Mouse (Mus musculus): ENCODE data around the gene Creb3. TPM values are rescaled to one million over a fixed set of nuclear protein-coding genes. Genes with fewer than 3 reads are reported as not detected.
"Not testable (repeated sequence)": the region's sequence is repeated elsewhere in the genome, so short reads cannot be mapped to it uniquely, and the experiment has no call there.

The Creb3 gene
- total RNA-seq, 2 experiments from 2014 or later, result 39.6 to 45.0 TPM

DNA sequence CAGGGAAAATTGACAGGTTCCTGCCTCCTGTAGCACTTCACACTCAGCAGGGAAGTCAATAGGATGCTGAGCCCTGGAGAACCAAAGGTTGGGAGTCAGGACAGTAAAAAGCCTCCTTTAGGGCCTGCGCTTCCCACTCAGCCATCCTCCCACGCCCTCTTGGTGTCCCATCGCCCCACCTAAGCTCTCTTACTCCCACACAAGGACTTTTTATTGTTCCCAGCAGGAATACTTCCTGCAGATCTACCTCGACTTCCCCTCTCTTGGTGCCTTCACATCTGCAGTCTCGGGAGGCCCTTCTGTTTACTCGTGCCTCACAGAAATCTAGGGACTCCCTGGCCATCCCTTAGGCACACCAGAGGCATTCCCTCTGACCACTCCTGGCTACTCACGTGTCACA is 21.3 kb downstream of the Creb3 start:
- no peak for DNase-seq

DNA sequence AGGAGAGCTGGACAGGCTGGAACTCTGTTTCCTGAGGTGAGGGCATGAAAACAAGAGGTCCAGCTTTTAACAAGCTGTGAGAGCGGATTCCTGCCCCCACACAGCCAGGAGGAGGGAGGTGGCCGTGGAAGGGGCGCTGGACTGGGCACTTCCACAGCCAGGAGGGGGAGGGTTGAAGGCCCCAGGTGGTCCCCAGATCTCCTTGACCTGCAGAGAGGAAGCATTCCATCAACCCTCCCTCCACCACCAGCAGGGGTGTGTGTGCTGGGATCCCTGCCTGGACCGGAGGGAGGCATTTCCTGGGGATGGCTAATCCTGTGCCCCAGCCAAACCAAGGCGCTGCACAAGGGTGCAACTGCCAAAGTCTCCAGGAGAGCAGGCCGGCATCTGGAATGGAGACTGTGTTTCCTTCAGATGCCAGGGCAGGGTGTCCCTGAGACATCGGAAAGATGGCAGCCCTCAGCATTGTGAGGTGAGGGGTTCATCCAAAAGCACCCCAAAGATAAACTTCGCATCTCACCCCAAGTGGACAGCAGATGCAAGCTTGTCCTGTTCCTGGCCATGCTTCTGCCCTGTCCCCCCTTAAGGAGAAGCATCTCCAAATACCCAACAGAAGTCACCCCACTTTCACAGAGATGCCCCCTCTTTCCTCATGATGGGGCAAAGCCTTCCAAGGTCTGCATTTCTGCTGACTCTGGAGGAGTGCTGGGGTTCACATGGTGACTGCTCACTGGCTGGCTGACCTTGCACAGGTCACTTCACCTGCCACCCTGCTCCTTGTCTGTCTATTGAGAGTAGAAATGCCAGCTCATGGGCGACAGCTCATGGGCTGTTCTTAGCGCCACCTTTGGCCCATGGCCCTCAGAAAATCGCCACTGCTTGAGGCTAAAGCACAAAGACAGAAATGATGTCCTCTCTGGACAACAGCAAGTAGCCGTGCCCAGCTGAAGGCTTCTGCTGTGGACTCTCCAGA is 22.6 kb downstream of the Creb3 start, which contains the start of gene Msmp:
Msmp (minus strand) TSS at position 51 of the 973 bp plus-strand sequence.
- DNase-seq, result no peak

DNA sequence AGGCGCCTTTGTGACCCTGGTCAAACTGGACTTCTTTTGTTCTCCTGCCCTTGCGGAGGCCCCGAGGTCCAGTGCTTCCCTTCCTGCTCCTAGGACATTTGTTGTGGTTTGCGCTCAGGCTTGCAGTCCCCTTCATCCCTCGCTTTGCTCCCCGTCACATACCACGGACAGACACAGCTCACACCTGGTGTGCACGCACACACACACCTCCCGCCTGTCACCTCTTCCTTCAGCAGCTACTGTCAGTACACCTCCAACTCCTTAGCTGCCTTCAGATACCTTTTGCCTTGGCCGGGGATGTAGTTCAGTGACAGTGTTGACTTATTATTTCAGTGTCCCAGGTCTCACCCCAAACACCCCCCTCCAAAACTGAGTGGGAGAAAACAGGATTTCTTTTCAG is 23.6 kb downstream of the Creb3 start:
- no peak for DNase-seq

DNA sequence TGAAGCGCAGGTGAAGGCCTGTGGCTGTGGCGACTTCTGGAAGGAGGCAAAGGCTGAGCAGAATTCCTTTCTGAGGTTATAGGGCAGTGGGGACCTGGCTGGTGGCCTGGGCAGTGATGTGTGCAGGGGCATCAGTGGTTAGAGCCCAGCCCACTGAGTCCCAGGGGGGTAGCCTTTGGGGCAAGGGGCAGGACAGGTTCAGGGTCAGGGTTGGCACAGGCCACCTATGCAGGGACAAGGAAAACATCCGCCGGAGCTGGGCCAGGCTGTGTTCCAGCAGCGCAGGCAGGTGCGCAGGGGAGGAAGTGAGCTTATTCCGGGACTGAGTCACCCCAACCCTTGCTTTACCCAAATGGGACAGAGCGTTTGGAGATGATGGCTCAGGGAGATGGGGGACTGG is 24.3 kb downstream of the Creb3 start:
- DNase-seq, result no peak

DNA sequence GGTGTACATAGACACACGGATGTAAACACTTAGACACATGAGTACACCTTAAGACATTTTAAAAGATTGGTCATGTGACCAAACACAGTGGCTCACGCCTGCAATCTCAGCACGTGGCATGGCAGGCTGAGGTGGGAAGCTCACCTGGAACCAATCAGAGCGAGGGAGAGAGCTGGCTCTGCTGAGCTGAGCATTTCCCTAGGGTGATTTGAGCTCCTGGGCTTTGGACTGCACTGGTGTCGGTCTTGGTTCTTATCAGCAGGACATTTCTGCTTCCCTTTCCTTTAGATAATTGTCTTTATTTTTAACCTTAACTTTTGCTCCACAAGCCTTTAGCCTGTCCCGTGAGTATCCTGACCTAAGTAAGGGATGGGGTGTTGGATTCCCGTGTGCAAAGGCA is 25.5 kb downstream of the Creb3 start:
- DNase-seq, result no peak

DNA sequence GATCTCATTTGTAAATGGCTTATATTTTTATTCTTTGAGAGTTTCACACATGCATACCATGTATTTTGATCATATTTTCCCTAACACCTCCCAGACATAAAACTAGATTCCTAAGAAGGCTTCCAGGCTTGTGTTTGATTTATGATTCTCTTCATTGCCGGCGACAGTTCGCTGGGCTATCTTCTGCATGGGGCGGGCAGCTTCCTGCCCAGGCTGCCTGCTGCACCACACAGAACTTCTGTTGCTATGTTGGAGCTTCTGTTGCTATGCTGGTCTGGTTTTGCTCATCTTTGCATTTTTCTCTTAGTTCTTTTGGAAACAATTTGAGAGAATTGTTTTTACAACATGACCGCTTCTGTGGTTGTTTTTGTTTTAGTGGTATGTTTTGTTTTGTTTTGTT is 29.4 kb downstream of the Creb3 start:
- DNase-seq, result no peak

DNA sequence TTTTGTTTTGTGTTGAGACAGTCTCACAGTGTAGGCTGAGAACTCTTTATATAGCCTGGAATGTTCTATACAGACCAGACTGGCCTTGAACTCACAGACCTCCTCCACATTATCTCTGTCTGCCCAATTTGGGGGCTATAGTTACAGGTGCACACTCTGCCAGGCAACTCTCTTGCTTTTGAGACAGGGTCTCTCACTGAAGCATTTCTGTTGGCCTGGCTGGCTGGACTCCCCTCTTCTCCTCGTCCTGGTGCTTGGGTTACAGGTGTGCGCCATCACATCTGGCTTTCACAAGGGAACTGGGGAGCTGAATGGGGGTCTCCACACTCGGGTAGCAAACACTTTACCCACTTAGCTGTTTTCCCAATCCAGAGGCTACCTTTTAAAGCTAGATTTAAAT is 29.8 kb downstream of the Creb3 start:
- DNase-seq, result no peak

DNA sequence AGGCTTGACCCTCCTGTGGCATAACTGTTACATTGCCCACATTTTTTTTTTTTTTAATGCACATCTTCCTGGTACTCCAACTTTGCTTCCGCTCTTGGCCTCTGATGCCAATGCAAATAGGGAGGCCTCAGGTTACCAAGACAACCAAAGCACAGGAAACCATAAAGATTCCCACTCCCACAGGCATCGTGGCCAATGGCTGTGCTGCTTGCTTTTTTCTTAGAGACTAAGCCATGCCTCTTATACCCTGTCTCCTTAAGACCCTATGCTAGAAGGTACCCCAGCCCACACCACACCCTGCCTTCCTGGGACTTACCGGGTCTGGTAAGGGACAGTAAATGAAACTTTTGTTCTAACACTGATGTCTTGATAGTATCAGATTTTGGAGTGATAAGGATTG is 31.3 kb downstream of the Creb3 start:
- no peak for DNase-seq

DNA sequence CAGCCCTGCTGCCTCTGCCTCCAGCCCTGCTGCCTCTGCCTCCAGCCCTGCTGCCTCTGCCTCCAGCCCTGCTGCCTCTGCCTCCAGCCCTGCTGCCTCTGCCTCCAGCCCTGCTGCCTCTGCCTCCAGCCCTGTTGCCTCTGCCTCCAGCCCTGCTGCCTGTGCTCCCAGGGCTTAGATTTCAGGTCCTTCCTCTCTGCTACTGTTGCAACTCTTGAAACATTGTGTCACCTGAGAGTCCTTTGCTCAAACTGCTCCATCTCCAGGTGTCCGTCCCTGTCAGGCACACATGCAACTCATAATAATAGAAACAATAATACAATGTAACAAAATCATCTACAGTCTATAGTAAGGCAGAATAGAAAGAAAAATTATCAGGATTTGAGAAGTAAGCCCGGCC is 34.5 kb downstream of the Creb3 start:
- not testable (repeated sequence) for DNase-seq

DNA sequence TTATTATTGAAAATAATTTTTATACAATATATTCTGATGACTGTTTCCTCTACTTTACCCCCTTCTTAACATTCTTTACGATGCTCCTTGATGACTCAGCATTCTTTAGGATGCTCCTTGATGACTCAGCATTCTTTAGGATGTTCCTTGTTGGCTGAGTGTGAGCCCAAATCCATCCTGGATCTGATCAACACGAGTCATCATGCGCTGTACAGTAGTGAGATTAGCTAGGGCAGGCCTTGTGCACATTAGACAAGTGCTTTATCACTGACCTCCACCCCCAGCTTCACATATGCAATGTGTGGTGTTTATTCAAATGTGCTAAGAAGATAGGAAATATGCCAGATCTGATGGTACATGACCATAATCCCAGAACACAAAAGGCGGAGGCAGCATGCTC is 36.1 kb downstream of the Creb3 start:
- no peak for DNase-seq

DNA sequence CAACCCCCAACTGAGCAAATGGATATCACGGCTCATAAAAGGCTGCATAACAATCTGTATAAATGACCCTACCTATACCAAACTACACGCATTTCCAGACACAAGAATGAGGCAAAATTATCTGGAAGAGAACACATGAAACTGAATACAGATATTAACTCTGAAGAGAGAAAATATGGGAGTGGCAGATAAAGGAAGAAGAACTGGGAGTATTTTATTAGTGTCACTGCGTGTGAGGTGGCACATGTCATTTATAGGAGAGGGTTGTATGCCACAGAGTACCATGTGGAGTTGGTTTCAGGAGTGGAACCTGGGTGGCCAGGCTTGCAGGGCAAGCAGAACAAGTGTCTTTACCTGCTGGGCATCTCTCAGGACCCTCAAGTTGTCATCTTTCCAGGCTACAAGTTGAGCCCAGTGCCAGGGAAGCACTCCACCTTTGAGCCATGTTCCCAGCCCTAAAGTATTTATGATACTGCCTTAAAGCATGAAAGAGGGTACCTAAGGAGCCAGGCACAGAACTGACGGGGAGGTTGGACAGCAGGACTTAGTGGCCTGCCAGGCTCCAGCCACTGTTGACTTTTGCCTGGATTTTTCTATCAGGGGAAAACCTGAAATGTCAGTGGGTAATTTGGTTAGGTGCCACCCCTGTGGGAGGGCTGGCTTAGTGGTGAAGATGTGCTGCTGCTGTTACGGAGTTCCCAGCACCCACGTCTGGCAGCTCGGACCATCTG is 36.7 kb downstream of the Creb3 start:
- DNase-seq, result no peak

DNA sequence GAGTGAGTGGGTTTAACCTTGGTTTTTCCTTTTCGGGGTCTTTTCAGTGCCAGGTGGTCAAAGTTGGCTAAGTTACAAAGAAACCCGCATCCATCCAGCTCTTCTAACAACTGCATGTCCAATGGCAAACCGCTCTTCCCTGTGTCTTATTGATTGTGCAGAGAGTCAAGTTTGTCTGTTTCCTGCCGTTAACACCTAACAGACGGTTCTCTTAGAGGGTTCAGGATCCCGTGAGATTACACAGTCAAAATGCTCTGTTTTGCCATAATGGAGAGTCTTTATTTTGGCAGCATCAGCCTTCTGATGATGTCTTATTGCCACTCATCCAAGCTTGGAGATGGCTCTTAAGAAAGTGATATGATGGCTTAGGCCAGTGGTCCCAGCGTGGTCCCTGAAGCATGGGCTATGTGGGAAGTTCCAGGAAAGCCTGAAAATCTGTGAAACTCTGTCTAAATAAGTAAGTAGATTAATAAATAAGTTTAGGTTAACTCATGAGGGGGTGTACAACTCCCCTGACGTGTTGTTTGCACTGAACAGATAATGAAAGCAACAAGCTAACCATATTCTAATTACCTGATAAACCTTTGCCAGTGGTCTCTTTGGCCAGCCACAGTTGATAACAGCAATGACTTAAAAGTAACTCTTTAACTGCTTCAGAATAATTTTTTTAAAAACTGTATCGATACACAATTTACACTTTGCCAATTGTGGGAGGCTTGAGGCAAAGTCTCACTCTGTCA is 38.2 kb downstream of the Creb3 start:
- no peak for DNase-seq

DNA sequence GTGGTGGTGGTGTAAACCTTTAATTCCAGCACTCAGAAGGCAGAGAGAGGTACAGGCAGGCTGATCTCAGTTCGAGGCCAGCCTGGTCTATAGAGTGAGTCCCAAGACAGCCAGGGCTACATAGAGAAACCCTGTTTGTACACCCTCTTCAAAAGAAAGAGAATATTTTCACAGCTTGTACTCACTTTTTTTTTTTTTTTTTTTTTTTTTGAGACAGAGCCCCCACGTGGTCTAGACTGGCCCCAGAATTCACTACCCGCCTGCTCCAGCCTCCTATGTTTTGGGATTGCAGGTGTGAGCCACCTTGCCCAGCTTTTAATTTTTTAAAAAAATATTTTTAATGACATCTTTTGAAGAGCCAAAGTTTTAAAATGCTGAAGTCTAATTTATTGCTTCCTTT is 42.0 kb downstream of the Creb3 start:
- DNase-seq, result no peak

DNA sequence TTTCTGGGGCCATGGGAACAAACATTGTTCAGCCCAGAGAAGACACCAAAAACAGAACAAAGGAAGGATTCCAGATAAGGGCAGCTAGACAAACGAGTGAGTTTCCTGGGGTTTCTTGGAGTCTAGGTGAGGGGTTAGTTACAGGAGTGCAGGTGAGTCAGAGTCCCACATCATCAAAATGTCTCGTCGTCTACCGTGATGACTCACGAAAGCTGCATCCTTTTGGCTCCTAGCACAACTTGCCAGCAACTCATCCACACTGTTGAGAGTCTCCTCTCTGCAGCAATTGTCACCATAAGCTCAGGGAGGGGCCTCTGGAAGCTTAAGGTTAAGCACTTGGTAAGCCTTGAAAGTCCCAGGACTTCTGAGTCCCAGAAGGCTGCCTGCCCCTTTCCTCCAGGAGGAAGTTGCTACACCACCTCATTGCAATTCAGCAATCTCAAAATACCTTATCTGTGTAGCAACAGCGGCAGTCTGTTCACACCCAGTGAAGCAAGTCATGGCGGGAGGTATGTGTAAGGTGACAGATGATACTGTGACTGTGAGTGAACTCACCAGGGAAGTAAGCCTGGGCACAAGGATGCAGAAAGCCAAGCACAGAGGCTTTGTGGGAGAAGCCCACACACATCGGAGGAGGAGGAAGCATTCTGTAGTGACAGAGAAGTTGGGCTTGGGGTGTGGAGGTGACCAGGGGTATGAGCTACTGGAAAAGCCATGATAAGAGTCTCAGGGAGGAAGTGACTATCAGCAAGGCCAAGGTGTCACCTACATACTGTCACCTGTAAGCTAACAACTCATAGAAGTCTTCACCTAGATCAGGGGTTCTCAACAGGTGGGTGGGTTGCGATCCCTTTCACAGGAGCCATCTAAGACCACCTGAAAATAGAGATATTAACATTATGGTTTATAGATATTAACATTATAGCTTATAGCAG is 42.9 kb downstream of the Creb3 start:
- no peak for DNase-seq

DNA sequence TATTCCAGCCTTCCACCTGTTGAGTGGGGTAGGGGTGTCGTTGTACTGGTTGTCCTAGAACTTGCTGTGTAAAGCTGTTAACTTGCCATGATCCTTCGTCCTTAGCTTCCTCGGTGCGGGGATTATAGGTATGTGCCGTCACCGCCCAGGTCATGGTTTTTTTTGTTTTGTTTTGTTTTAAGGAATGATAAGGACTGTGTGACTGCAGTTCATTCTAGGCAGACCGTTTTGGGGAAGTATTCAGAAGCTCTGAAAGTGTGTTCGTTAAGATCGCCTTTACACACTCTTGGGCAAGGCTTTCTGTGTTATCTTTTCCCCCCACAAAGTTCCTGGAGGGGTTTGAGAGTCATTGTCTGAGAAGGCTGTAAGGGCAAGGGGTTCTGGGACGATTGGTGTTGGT is 50.4 kb downstream of the Creb3 start:
- no peak for DNase-seq

DNA sequence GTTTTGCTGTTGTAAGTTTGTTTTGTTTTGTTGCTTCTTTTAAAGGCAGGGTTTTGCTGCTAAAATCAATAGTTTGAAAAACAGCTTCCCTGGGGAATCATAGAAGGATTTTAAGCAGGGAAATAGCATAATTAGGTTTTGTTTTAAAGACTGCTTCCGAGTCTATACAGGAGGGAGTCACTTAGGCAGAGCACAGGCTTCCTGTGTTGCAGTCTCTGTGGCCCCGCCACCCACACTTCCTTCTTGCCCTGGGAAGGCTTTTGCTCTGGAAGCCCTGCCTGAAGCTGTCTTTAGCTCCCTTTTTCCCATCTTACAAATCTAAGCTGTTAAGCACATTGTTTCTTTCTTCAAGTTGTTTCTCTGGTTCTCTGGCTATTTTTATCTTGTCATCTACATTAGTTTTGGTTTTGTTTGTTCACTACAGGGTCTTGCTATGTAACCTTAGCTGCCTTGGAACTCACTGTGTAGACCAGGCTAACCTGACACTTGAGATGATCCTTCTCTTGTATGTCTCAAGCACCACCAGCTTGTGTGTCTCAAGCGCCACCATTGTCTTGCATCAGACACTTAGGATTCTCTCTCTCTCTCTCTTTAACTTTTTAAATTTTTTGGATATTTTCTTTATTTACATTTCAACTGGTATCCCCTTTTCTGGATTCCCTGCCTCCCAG is 51.1 kb downstream of the Creb3 start:
- no peak for DNase-seq

Other genes with a start within 250 kb of the Creb3 start
- 10 to 100 TPM; 30.3 to 33.9 TPM for gene Rusc2, start 180.4 kb upstream of the Creb3 start, total RNA-seq (2021)
- not detected for gene Fam166b, start 133.2 kb upstream of the Creb3 start, total RNA-seq (2021)
- gene Tesk1, start 120.4 kb upstream of the Creb3 start, total RNA-seq (2021), result 10 to 100 TPM; 28.0 to 34.7 TPM
- under 1 TPM in 1 of 2 experiments, not detected in 1; 0.61 TPM for gene Cd72, start 107.7 kb upstream of the Creb3 start, total RNA-seq (2021)
- not detected for gene Sit1, start 78.6 kb upstream of the Creb3 start, total RNA-seq (2021)
- 10 to 100 TPM; 23.4 to 24.1 TPM for gene Ccdc107, start 69.4 kb upstream of the Creb3 start, total RNA-seq (2021)
- 1 to 10 TPM; 2.8 to 3.8 TPM for gene Arhgef39, start 62.6 kb upstream of the Creb3 start, total RNA-seq (2021)
- 1 to 10 TPM; 2.8 TPM for gene Car9, start 55.4 kb upstream of the Creb3 start, total RNA-seq (2021)
- gene Tpm2, start 38.6 kb upstream of the Creb3 start, total RNA-seq (2021), result 1,000 to 10,000 TPM; 8,012 to 8,431 TPM
- 100 to 1,000 TPM in 1 of 2 experiments, 10 to 100 TPM in 1; 84.9 to 112 TPM for gene Tln1, start 359 bp downstream of the Creb3 start, total RNA-seq (2021)
- 10 to 100 TPM; 22.9 to 30.4 TPM for gene Rgp1, start 16.4 kb downstream of the Creb3 start, total RNA-seq (2021)
- 1 to 10 TPM; 6.7 to 9.1 TPM for gene Gba2, start 16.5 kb downstream of the Creb3 start, total RNA-seq (2021)
- under 1 TPM; 0.33 to 0.38 TPM for gene Msmp, start 22.2 kb downstream of the Creb3 start, total RNA-seq (2021)
- 10 to 100 TPM; 30.7 to 39.5 TPM for gene Npr2, start 69.6 kb downstream of the Creb3 start, total RNA-seq (2021)
- gene Spag8, start 91.3 kb downstream of the Creb3 start, total RNA-seq (2021), result under 1 TPM in 1 of 2 experiments, not detected in 1; 0.38 TPM
- 10 to 100 TPM; 51.3 to 57.6 TPM for gene Hint2, start 94.1 kb downstream of the Creb3 start, total RNA-seq (2021)
- gene Tmem8b, start 106.6 kb downstream of the Creb3 start, total RNA-seq (2021), result 10 to 100 TPM in 1 of 2 experiments, 1 to 10 TPM in 1; 9.1 to 10.8 TPM
- under 1 TPM; 0.18 to 0.26 TPM for gene Fam221b, start 106.8 kb downstream of the Creb3 start, total RNA-seq (2021)
- not detected for gene Olfr70, start 138.5 kb downstream of the Creb3 start, total RNA-seq (2021)
- gene Olfr71, start 147.9 kb downstream of the Creb3 start, total RNA-seq (2021), result not detected
- gene Hrct1, start 164.9 kb downstream of the Creb3 start, total RNA-seq (2021), result 1 to 10 TPM; 2.3 to 3.1 TPM
- gene Spaar, start 167.7 kb downstream of the Creb3 start, total RNA-seq (2021), result 1 to 10 TPM; 1.1 to 1.6 TPM
- gene Olfr159, start 208.7 kb downstream of the Creb3 start, total RNA-seq (2021), result not detected

Data from gastrocnemius, postnatal 10 days (tissue).